8 mouse cellular contexts compared by ENCODE assay signal in the genomic region with DNA sequence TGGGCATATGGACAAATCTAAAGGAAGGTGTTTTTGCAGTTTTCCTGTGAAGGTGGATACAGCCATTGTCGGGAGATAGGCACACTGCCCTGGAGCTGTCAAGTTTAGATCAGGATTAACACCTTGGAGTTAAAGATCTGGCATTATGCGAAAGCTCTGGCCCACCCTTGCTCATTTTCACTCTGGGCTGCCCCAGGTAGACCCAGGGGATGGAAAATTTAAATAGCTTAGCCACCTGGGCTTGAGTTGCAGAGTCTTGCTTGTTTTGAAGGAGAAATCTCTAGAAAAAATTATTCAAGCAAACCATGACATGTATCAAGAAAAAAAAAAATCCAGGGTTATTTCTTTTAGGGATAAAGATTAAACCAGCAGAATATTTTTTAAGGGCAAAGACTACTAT. TPM values are rescaled to one million over a fixed set of nuclear protein-coding genes. Genes with fewer than 3 reads are reported as not detected.
DNase-seq lines count a peak whose midpoint lies in the region; ATAC-seq and TF ChIP-seq lines count a peak whose summit lies in the region.

No protein-coding gene starts in this region.

- H3K4me3 ChIP-seq in kidney, embryonic 16.5 days (ENCODE audit: low read length), result peak overlapping the region; percentile 58
- peak overlapping the region; percentile 87 for H3K4me3 ChIP-seq in embryonic facial prominence, embryonic 10.5 days
- H3K4me3 ChIP-seq in hindbrain, postnatal 0 days (ENCODE audit: low read length), result no peak overlapping the region
- no peak overlapping the region for H3K4me3 ChIP-seq in midbrain, postnatal 0 days (ENCODE audit: low read depth, low read length)

- no peaks in the 10 kb centered on the region for H3K9me3 ChIP-seq in kidney, embryonic 16.5 days (ENCODE audit: low read length)
- no peaks in the 10 kb centered on the region for H3K9me3 ChIP-seq in embryonic facial prominence, embryonic 10.5 days
- no peaks in the 10 kb centered on the region for H3K9me3 ChIP-seq in hindbrain, postnatal 0 days (ENCODE audit: low read length)
- no peaks in the 10 kb centered on the region for H3K9me3 ChIP-seq in midbrain, postnatal 0 days (ENCODE audit: low read length)

- WGBS in kidney, embryonic 16.5 days, result 18% methylated on average over 2 of the region's 2 CpGs
- 20% methylated on average over 2 of the region's 2 CpGs for WGBS in embryonic facial prominence, embryonic 10.5 days
- 30% methylated on average over 2 of the region's 2 CpGs for WGBS in hindbrain, postnatal 0 days
- 17% methylated on average over 2 of the region's 2 CpGs for WGBS in midbrain, postnatal 0 days

- ATAC-seq in kidney, embryonic 16.5 days (ENCODE audit: low FRiP score, low TSS enrichment), result no peak
- no peak for ATAC-seq in hindbrain, postnatal 0 days
- no peak for ATAC-seq in midbrain, postnatal 0 days (ENCODE audit: low FRiP score)
- no peak for ATAC-seq in granulocyte monocyte progenitor cell, adult 5-6 weeks (replicated peaks; ENCODE audit: poor library complexity, severe bottlenecking)

- no peak for TF ChIP-seq CTCF in hindbrain, postnatal 0 days (IDR thresholded peaks at IDR 0.05; ENCODE audit: low read depth)
- no peak for TF ChIP-seq CTCF in midbrain, postnatal 0 days (IDR thresholded peaks at IDR 0.05)

- no peaks in the 10 kb centered on the region for H3K27me3 ChIP-seq in kidney, embryonic 16.5 days (ENCODE audit: insufficient read depth, low read length)
- H3K27me3 ChIP-seq in embryonic facial prominence, embryonic 10.5 days (replicated peaks; ENCODE audit: low read depth, poor library complexity, severe bottlenecking), result no peaks in the 10 kb centered on the region
- H3K27me3 ChIP-seq in hindbrain, postnatal 0 days (ENCODE audit: insufficient read depth, low read length), result no peaks in the 10 kb centered on the region
- H3K27me3 ChIP-seq in midbrain, postnatal 0 days (ENCODE audit: insufficient read depth, low read length), result no peaks in the 10 kb centered on the region

- H3K9ac ChIP-seq in kidney, embryonic 16.5 days (replicated peaks; ENCODE audit: low read length), result peak overlapping the region; percentile 64
- no peak overlapping the region; the same call in 1 of the 2 replicates for H3K9ac ChIP-seq in hindbrain, postnatal 0 days (replicated peaks; ENCODE audit: low read length)
- H3K9ac ChIP-seq in midbrain, postnatal 0 days (replicated peaks; ENCODE audit: low read length, poor library complexity, severe bottlenecking), result no peak overlapping the region

- H3K4me1 ChIP-seq in kidney, embryonic 16.5 days (ENCODE audit: insufficient read depth, low read length), result peaks cover 67% of the 10 kb centered on the region
- peaks cover 86% of the 10 kb centered on the region for H3K4me1 ChIP-seq in embryonic facial prominence, embryonic 10.5 days
- peaks cover 12% of the 10 kb centered on the region; the same call in 1 of the 2 replicates for H3K4me1 ChIP-seq in hindbrain, postnatal 0 days (ENCODE audit: insufficient read depth, low read length)
- H3K4me1 ChIP-seq in midbrain, postnatal 0 days (ENCODE audit: insufficient read depth, low read length), result peaks cover 8% of the 10 kb centered on the region; the same call in 1 of the 2 replicates

- H3K27ac ChIP-seq in kidney, embryonic 16.5 days (ENCODE audit: low read length), result peak overlapping the region; percentile 96
- peak overlapping the region; percentile 99 for H3K27ac ChIP-seq in embryonic facial prominence, embryonic 10.5 days (replicated peaks)
- peak overlapping the region; percentile 77 for H3K27ac ChIP-seq in hindbrain, postnatal 0 days
- H3K27ac ChIP-seq in midbrain, postnatal 0 days (ENCODE audit: low read depth, low read length), result peak overlapping the region; percentile 71; the same call in 1 of the 2 replicates

- H3K4me2 ChIP-seq in kidney, embryonic 16.5 days (replicated peaks; ENCODE audit: low read depth, low read length), result peak overlapping the region; percentile 58
- H3K4me2 ChIP-seq in hindbrain, postnatal 0 days (ENCODE audit: low read depth, low read length), result peak overlapping the region; percentile 81
- peak overlapping the region; percentile 51 for H3K4me2 ChIP-seq in midbrain, postnatal 0 days (ENCODE audit: low read depth, low read length, poor library complexity, severe bottlenecking)

- DNase-seq in kidney, adult 9 months, result no peak
- no peak for DNase-seq in embryonic facial prominence, embryonic 10.5 days (ENCODE audit: low spot score)
- DNase-seq in hindbrain, postnatal 0 days (ENCODE audit: low spot score), result no peak
- no peak for DNase-seq in midbrain, postnatal 0 days (ENCODE audit: low spot score)
- DNase-seq in layer of hippocampus, postnatal 10 days (ENCODE audit: low spot score in 2 of 2), result no peak
- no peak for DNase-seq in spleen, postnatal 4 days (ENCODE audit: low spot score in 2 of 2)

- peaks cover 3% of the 10 kb centered on the region for H3K36me3 ChIP-seq in kidney, embryonic 16.5 days (ENCODE audit: insufficient read depth, low read length)
- H3K36me3 ChIP-seq in embryonic facial prominence, embryonic 10.5 days (replicated peaks), result peaks cover 15% of the 10 kb centered on the region
- no peaks in the 10 kb centered on the region for H3K36me3 ChIP-seq in hindbrain, postnatal 0 days (ENCODE audit: insufficient read depth, low read length)
- H3K36me3 ChIP-seq in midbrain, postnatal 0 days (ENCODE audit: insufficient read depth, low read length), result no peaks in the 10 kb centered on the region

RNA-seq across cellular contexts. Expression of a gene that starts 3.4 kb away (rescaled TPM):
- polyA plus RNA-seq in kidney, embryonic 16.5 days (2015; fragmentation: Nextera tagmentation; extraction: Ambion mirVana), result 49.7 and 66.4 TPM in 2 replicates
- 55.0 and 55.2 TPM in 2 replicates for polyA plus RNA-seq in embryonic facial prominence, embryonic 10.5 days (2016; fragmentation: Nextera tagmentation; extraction: Ambion mirVana)
- total RNA-seq in hindbrain, postnatal 0 days (2014; rRNA removed), result 22.6 and 22.9 TPM in 2 replicates
- polyA plus RNA-seq in hindbrain, postnatal 0 days (2015; fragmentation: Nextera tagmentation; extraction: Ambion mirVana), result 37.1 and 37.5 TPM in 2 replicates
- total RNA-seq in midbrain, postnatal 0 days (2014; rRNA removed), result 12.3 and 14.9 TPM in 2 replicates
- 26.7 and 28.9 TPM in 2 replicates for polyA plus RNA-seq in midbrain, postnatal 0 days (2015; fragmentation: Nextera tagmentation; extraction: Ambion mirVana)
- 23.6 and 28.1 TPM in 2 replicates for total RNA-seq in granulocyte monocyte progenitor cell, adult 5-6 weeks (2014; fragmentation: Nextera tagmentation)
- total RNA-seq in granulocyte monocyte progenitor cell, adult 5-6 weeks (2017), result 6.9 and 8.9 TPM in 2 replicates
- total RNA-seq in layer of hippocampus, postnatal 10 days (2021), result 10 to 100 TPM; 41.9 to 42.9 TPM

Comparison
In these comparisons a context has a peak if more than half of its experiments do, and no peak if none do; other contexts are left out.
1. H3K4me3 ChIP-seq: peak in kidney, embryonic 16.5 days (single experiment) and embryonic facial prominence, embryonic 10.5 days (single experiment); none in hindbrain, postnatal 0 days (single experiment) and midbrain, postnatal 0 days (single experiment).
2. Peak in every context shown above with its lines, with median percentiles within 50 percentile points of each other: H3K27ac ChIP-seq and H3K4me2 ChIP-seq.